Mouse (Mus musculus) liver, postnatal 0 days (tissue): ENCODE results near the gene Timeless.

ENCODE experiments used
- CTCF ChIP-seq: sonication (generic); IDR thresholded peaks from 2 replicates; pipeline ENCODE4 v1.5.1; 2016; ENCODE audit warnings: antibody characterized with exemption, low read depth
- EP300 ChIP-seq: IDR thresholded peaks from 2 replicates; pipeline ENCODE4 v1.6.1; 2016; ENCODE audit warnings: antibody characterized with exemption, low read depth, mild to moderate bottlenecking

- TF ChIP-seq EP300 (no peak), CTCF (no peak)
Measured at GRCm38 (mm10) chr10:128297622-128298021, 65.8 kb downstream of the Timeless start.
